Mouse (Mus musculus) brain, adult 2 months (tissue): ENCODE measurements around the gene BC061212.
"Not testable (repeated sequence)": the region's sequence is repeated elsewhere in the genome, so short reads cannot be mapped to it uniquely, and the experiment has no call there.

Experiments
- DNase-seq: peaks from one replicate; pipeline ENCODE4 v3.0.0; 2011; ENCODE audit warnings: low read depth, low spot score

Gene BC061212

GRCm38 (mm10) chr5:94070445-94070844, at the start of gene BC061212:
Gene BC061212, minus strand, starts transcription at chr5:94070545.
- not testable (repeated sequence) for DNase-seq

GRCm38 (mm10) chr5:94076085-94076484, 5.7 kb upstream of the BC061212 start, which contains the start of gene Gm6351:
Gene Gm6351, plus strand, starts transcription at chr5:94076385.
- DNase-seq: not testable (repeated sequence)
